Mouse (Mus musculus) stomach, postnatal 0 days (tissue): ENCODE results near the gene Uqcr10. TPM values are rescaled to one million over a fixed set of nuclear protein-coding genes. Genes with fewer than 3 reads are reported as not detected.
A peak's percentile ranks its signal among the peaks of the same experiment; 100 is the strongest.

Experiments
- ATAC-seq: fragments of 200-750 bp; cut with Nextera tagmentation; 2 replicates; pipeline ENCODE4 v1.8.0; 2017; ENCODE audit not compliant: low FRiP score, low TSS enrichment
- DNase-seq: peaks from one replicate; pipeline ENCODE4 v3.0.0-alpha.2; 2016; ENCODE audit warnings: low spot score
- H3K27ac ChIP-seq: fragments of 300-500 bp; sonication (generic); replicated peaks from 2 replicates; pipeline ENCODE4 v1.5.1; 2014; ENCODE audit warnings: mild to moderate bottlenecking, control low read depth
- H3K27me3 ChIP-seq: fragments of 300-500 bp; sonication (generic); 2 replicates; pipeline ENCODE4 v1.6.1; 2014; ENCODE audit warnings: low read length; ENCODE audit not compliant: control insufficient read depth, insufficient read depth
- H3K36me3 ChIP-seq: fragments of 300-500 bp; sonication (generic); 2 replicates; pipeline ENCODE4 v1.6.1; 2014; ENCODE audit warnings: low read length, mixed read lengths; ENCODE audit not compliant: control insufficient read depth, insufficient read depth
- H3K4me1 ChIP-seq: fragments of 300-500 bp; sonication (generic); replicated peaks from 2 replicates; pipeline ENCODE4 v1.6.1; 2014; ENCODE audit warnings: antibody characterized with exemption; ENCODE audit not compliant: control insufficient read depth, insufficient read depth
- H3K4me2 ChIP-seq: fragments of 300-500 bp; sonication (generic); replicated peaks from 2 replicates; pipeline ENCODE4 v1.6.1; 2014; ENCODE audit warnings: low read depth, mild to moderate bottlenecking, control low read depth, moderate library complexity
- H3K4me3 ChIP-seq: fragments of 300-500 bp; sonication (generic); 2 replicates; pipeline ENCODE4 v1.5.1; 2014; ENCODE audit warnings: low read depth, low read length, control low read depth
- H3K9ac ChIP-seq: fragments of 300-500 bp; sonication (generic); 2 replicates; pipeline ENCODE4 v1.6.1; 2014; ENCODE audit warnings: mild to moderate bottlenecking, low read length, control low read depth, mixed read lengths
- H3K9me3 ChIP-seq: fragments of 300-500 bp; sonication (generic); 2 replicates; pipeline ENCODE4 v1.6.1; 2016; ENCODE audit warnings: low read length; ENCODE audit not compliant: control insufficient read depth
- CTCF ChIP-seq: IDR thresholded peaks from 2 replicates; pipeline ENCODE4 v1.5.1; 2016; ENCODE audit warnings: antibody characterized with exemption, low read depth, mild to moderate bottlenecking, moderate library complexity
- EP300 ChIP-seq: optimal IDR thresholded peaks from 2 replicates; pipeline ENCODE3; 2016; ENCODE audit warnings: antibody characterized with exemption
- whole genome bisulfite sequencing: fragments of 180-500 bp; shearing (Covaris S2); extraction: QIAGEN DNeasy Blood & Tissue Kit; methylation state at CpG from one replicate; pipeline ENCODE4 v1.1.7; 2014; 5-methylcytosine and 5-hydroxymethylcytosine counted together
- polyA plus RNA-seq: library from polyadenylated mRNA; unstranded; fragments of >200 nt; fragmentation: Nextera tagmentation; extraction: Ambion mirVana; gene quantifications from 2 replicates; pipeline ENCODE4 v1.2.1, GENCODE M21; 2015

Uqcr10 gene
- polyA plus RNA-seq, 1 experiment from 2014 or later, result 1,517 TPM

DNA sequence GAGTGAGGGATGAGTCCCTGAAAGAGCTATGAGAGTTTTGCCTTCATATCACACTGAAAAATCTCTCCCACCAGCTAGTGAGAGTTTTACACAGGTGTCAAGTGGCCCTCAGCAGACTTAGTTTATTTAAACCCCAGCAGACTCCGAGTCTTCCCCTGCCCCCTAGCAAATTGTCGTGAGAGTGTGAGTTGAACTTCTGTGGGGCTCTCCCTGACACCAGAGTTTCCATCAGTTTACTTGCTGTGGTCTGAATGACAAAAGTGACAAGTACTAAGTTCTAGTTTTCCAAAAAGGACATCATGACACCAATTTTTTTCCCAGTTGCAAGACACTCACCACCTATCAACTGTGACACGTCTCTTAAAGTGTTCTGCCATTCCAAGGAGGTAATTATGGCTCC lies 16.3 kb downstream of the Uqcr10 start:
- no peak for ATAC-seq
- peaks cover 2% of the 10 kb centered on the region; the same call in 1 of the 2 replicates for H3K36me3 ChIP-seq
- no peak overlapping the region; the same call in 1 of the 2 replicates for H3K27ac ChIP-seq
- no peaks in the 10 kb centered on the region for H3K4me1 ChIP-seq
- no peak overlapping the region for H3K4me2 ChIP-seq
- H3K4me3 ChIP-seq, result no peak overlapping the region
- no peak overlapping the region for H3K9ac ChIP-seq
- H3K9me3 ChIP-seq, result no peaks in the 10 kb centered on the region
- TF ChIP-seq CTCF (no peak), EP300 (no peak)
- no peak for DNase-seq
- H3K27me3 ChIP-seq, result no peaks in the 10 kb centered on the region
- WGBS, result 33% methylated on average over 3 of the region's 3 CpGs

- H3K27me3 ChIP-seq, result no peaks in the 10 kb centered on the region
- no peak for TF ChIP-seq EP300
- TF ChIP-seq CTCF, result no peak
- DNase-seq, result no peak
- H3K4me3 ChIP-seq, result no peak overlapping the region
- 73% methylated on average over 3 of the region's 3 CpGs for WGBS
- H3K4me1 ChIP-seq, result no peaks in the 10 kb centered on the region
- no peaks in the 10 kb centered on the region for H3K9me3 ChIP-seq
- no peak overlapping the region for H3K9ac ChIP-seq
- no peak overlapping the region for H3K4me2 ChIP-seq
- no peak overlapping the region for H3K27ac ChIP-seq
- ATAC-seq, result no peak
- H3K36me3 ChIP-seq, result peaks cover 6% of the 10 kb centered on the region; the same call in 1 of the 2 replicates
Observed at GRCm38 (mm10) chr11:4687027-4687426, 17.1 kb downstream of the Uqcr10 start.

DNA sequence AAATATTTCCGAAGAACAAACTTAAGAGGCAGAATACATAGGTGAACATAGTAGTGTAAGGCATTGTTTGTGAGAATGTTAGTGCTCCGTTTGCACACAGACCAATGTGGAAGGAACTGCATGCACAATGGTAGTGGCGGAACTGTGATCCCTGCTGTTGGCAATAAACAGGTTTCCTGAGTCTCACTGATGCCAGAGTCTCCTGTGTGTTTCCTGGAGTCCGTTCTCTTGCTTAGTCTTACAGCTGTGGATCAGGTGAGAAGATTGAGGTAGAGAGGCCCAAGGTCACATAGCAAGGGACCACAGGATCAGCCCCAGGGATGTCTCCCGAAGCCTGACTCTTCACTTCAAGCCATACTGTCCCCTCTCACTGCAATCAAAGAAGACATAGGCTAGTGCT lies 18.6 kb downstream of the Uqcr10 start:
- no peak overlapping the region for H3K9ac ChIP-seq
- H3K4me2 ChIP-seq, result no peak overlapping the region
- ATAC-seq (no peak), DNase-seq (no peak)
- no peaks in the 10 kb centered on the region for H3K9me3 ChIP-seq
- WGBS, result 77% methylated on average over 5 of the region's 5 CpGs
- no peak overlapping the region for H3K27ac ChIP-seq
- no peak overlapping the region for H3K4me3 ChIP-seq
- H3K27me3 ChIP-seq, result no peaks in the 10 kb centered on the region
- TF ChIP-seq CTCF, result no peak
- TF ChIP-seq EP300, result no peak
- no peaks in the 10 kb centered on the region for H3K4me1 ChIP-seq
- H3K36me3 ChIP-seq, result peaks cover 6% of the 10 kb centered on the region; the same call in 1 of the 2 replicates

DNA sequence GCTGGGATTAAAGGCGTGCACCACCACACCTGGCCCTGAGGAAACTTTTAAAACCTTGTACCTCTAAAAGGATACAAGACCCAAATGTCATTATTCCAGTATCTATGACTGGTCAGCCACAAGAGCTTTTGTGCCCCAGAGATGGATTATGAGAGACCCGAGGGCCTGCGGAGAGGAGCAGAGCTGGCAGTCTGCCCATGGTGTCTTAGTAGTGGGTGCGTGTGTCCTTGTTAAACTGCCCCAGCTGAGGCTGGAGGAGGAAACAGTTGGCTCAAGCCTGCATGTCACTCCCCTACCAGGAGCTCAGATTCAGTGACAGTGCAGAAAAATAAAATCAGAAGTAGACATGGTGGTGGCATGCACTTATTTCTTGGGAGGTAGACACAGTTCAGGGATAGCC lies 19.1 kb downstream of the Uqcr10 start:
- Histone ChIP-seq H3K4me2 (no peak overlapping the region), H3K9me3 (no peaks in the 10 kb centered on the region), H3K27me3 (no peaks in the 10 kb centered on the region), H3K36me3 (peaks cover 6% of the 10 kb centered on the region; the same call in 1 of the 2 replicates), H3K9ac (no peak overlapping the region), H3K4me1 (no peaks in the 10 kb centered on the region), H3K27ac (no peak overlapping the region), H3K4me3 (no peak overlapping the region)
- ATAC-seq (no peak), DNase-seq (no peak)
- WGBS, result 39% methylated on average over 4 of the region's 4 CpGs
- TF ChIP-seq CTCF, result no peak
- no peak for TF ChIP-seq EP300

DNA sequence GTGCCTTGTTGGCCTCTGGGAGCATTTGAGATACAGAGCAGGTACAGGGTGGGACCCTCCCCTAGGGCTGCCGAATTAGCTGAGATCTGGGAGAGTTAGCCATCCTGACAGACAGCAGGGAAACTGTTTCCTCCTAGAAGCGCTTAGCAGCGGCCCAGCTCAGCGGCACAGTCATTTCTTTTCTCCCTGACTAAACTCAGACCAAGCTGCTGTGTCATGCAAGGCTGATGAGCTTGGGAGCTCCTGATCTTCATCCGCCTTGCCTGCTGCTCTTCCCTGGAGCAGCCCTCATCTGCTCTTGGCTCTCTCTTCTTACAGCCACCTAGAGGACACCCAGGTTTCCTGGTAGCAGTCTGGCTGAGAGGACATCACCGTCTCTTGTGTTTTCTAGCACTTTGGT lies 20.0 kb downstream of the Uqcr10 start:
- Histone ChIP-seq H3K4me1 (no peaks in the 10 kb centered on the region), H3K27me3 (no peaks in the 10 kb centered on the region), H3K4me3 (no peak overlapping the region), H3K36me3 (peaks cover 6% of the 10 kb centered on the region; the same call in 1 of the 2 replicates), H3K9me3 (no peaks in the 10 kb centered on the region), H3K27ac (no peak overlapping the region), H3K4me2 (no peak overlapping the region), H3K9ac (no peak overlapping the region)
- ATAC-seq (no peak), DNase-seq (no peak)
- TF ChIP-seq EP300 (no peak), CTCF (peak; percentile 15; the same call in 1 of the 2 replicates)
- WGBS, result 51% methylated on average over 6 of the region's 6 CpGs

GRCm38 (mm10) chr11:4683516-4683915 lies 20.6 kb downstream of the Uqcr10 start:
- DNase-seq, result no peak
- no peak for TF ChIP-seq EP300
- no peak for TF ChIP-seq CTCF
- WGBS, result 84% methylated on average over 6 of the region's 6 CpGs

More at GRCm38 (mm10) chr11:4683516-4683915, 20.6 kb downstream of the Uqcr10 start:
- Histone ChIP-seq H3K4me3 (no peak overlapping the region), H3K27ac (no peak overlapping the region), H3K4me2 (no peak overlapping the region), H3K27me3 (no peaks in the 10 kb centered on the region), H3K9me3 (no peaks in the 10 kb centered on the region), H3K4me1 (no peaks in the 10 kb centered on the region), H3K36me3 (peaks cover 6% of the 10 kb centered on the region; the same call in 1 of the 2 replicates), H3K9ac (no peak overlapping the region)
- no peak for ATAC-seq
